Mouse (Mus musculus) stomach, postnatal 0 days (tissue): ENCODE results near the gene Mex3d.

Experiments used
- CTCF ChIP-seq: IDR thresholded peaks from 2 replicates; pipeline ENCODE4 v1.5.1; 2016; ENCODE audit warnings: antibody characterized with exemption, low read depth, mild to moderate bottlenecking, moderate library complexity
- EP300 ChIP-seq: optimal IDR thresholded peaks from 2 replicates; pipeline ENCODE3; 2016; ENCODE audit warnings: antibody characterized with exemption

- no peak for TF ChIP-seq CTCF
- TF ChIP-seq EP300, result no peak
Measured at GRCm38 (mm10) chr10:80421651-80422472, 34.4 kb upstream of the Mex3d start.
